Mouse (Mus musculus) G1E (cell line): Measurements from ENCODE around the gene Slc16a8. TPM values are rescaled to one million over a fixed set of nuclear protein-coding genes. Genes with fewer than 3 reads are reported as not detected.
A peak's percentile ranks its signal among the peaks of the same experiment; 100 is the strongest.
"Not testable (repeated sequence)": the region's sequence is repeated elsewhere in the genome, so short reads cannot be mapped to it uniquely, and the experiment has no call there.

Source experiments
- ATAC-seq: 2 replicates; pipeline ENCODE4 v1.8.0; 2016; ENCODE audit warnings: mild to moderate bottlenecking; ENCODE audit not compliant: insufficient number of reproducible peaks, poor library complexity, low FRiP score, severe bottlenecking; ENCODE audit errors: extremely low read depth
- DNase-seq: peaks from one replicate; pipeline ENCODE4 v3.0.0; 2012; ENCODE audit warnings: low spot score
- H3K27me3 ChIP-seq: 2 replicates; pipeline ENCODE4 v1.6.1; 2012; ENCODE audit warnings: mild to moderate bottlenecking, low read length, inconsistent platforms; ENCODE audit not compliant: insufficient read depth
- H3K36me3 ChIP-seq: replicated peaks from 2 replicates; pipeline ENCODE3; 2012; ENCODE audit warnings: mild to moderate bottlenecking, inconsistent platforms
- H3K4me1 ChIP-seq: 2 replicates; pipeline ENCODE4 v1.6.1; 2012; ENCODE audit warnings: low read depth, low read length, inconsistent platforms, mixed read lengths; ENCODE audit not compliant: insufficient read depth
- H3K4me3 ChIP-seq: 2 replicates; pipeline ENCODE4 v1.5.1; 2012; ENCODE audit warnings: low read depth, mild to moderate bottlenecking, inconsistent platforms, low read length, moderate library complexity, mixed read lengths
- H3K9me3 ChIP-seq: replicated peaks from 2 replicates; pipeline ENCODE4 v1.6.1; 2012; ENCODE audit warnings: inconsistent platforms
- CTCF ChIP-seq: IDR thresholded peaks from 2 replicates; pipeline ENCODE4 v1.5.1; 2012; ENCODE audit warnings: low read depth, low read length, inconsistent platforms, mixed read lengths
- GATA1 ChIP-seq: IDR thresholded peaks from 2 replicates; pipeline ENCODE4 v1.6.1; 2012; ENCODE audit warnings: borderline replicate concordance, low read length, inconsistent platforms, mixed read lengths
- GATA2 ChIP-seq: IDR thresholded peaks from 2 replicates; pipeline ENCODE4 v1.6.1; 2012; ENCODE audit warnings: low read depth, low read length, inconsistent platforms, borderline replicate concordance
- POLR2AphosphoS5 ChIP-seq: IDR thresholded peaks from 2 replicates; pipeline ENCODE4 v1.6.1; 2012; ENCODE audit warnings: low read depth, low read length, inconsistent platforms; ENCODE audit not compliant: insufficient replicate concordance
- TAL1 ChIP-seq: conservative IDR thresholded peaks from 2 replicates; pipeline ENCODE4 v1.6.1; 2012; ENCODE audit warnings: low read depth, low read length, inconsistent platforms, mixed read lengths
- polyA plus RNA-seq: library from polyadenylated mRNA; stranded (reverse); fragments of >175 nt; gene quantifications from 2 replicates; pipeline ENCODE4 v1.2.3, GENCODE M21; 2012
- total RNA-seq, 2 experiments: library from RNA; stranded (forward) in 1 of 2; stranded (reverse) in 1 of 2; fragments of 200-1000 nt in 1 of 2; fragments of >200 nt in 1 of 2; fragmentation: Nextera tagmentation in 1 of 2; gene quantifications; 2 replicates each; pipeline ENCODE4 v1.2.3; 2014 to 2017

Slc16a8 gene
- total and polyA plus RNA-seq, 3 experiments, result not detected

GRCm38 (mm10) chr15:79238036-79238435, 16.5 kb downstream of the Slc16a8 start:
- TF ChIP-seq TAL1 (no peak), GATA2 (no peak), GATA1 (no peak), POLR2AphosphoS5 (no peak), CTCF (no peak)
- peaks cover 6% of the 10 kb centered on the region for H3K4me1 ChIP-seq
- no peak for DNase-seq
- ATAC-seq, result no peak
- no peaks in the 10 kb centered on the region for H3K27me3 ChIP-seq
- 0 out of 2 replicates have a peak, but pooled peaks cover 2% of the 10 kb centered on the region for H3K9me3 ChIP-seq
- no peak overlapping the region for H3K4me3 ChIP-seq
- H3K36me3 ChIP-seq, result peaks cover 95% of the 10 kb centered on the region

DNA sequence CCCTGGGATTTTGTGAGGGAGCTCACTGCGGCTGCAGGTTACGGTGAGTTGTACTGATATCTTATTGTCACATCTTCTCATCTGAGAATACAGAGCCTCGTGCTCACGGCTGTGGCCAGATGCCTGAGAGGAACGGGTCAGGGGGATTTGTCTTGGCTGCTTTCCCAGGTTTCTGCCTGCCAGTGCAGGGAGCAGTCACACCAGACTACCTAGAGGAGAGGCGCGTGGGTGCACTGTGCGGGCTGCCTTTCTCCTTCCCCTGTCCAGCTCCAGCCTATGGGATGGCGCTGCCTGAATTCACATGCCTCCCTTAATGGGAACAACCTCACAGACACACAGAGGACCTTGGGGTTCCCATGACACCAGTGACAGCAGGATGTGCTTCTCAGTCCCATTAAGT, 19.3 kb downstream of the Slc16a8 start:
- Histone ChIP-seq H3K4me1 (peaks cover 10% of the 10 kb centered on the region), H3K27me3 (no peaks in the 10 kb centered on the region), H3K4me3 (no peak overlapping the region), H3K9me3 (no peaks in the 10 kb centered on the region), H3K36me3 (peaks cover 97% of the 10 kb centered on the region)
- ATAC-seq (no peak), DNase-seq (no peak)
- no peak for TF ChIP-seq GATA1
- TF ChIP-seq TAL1, result no peak

DNA sequence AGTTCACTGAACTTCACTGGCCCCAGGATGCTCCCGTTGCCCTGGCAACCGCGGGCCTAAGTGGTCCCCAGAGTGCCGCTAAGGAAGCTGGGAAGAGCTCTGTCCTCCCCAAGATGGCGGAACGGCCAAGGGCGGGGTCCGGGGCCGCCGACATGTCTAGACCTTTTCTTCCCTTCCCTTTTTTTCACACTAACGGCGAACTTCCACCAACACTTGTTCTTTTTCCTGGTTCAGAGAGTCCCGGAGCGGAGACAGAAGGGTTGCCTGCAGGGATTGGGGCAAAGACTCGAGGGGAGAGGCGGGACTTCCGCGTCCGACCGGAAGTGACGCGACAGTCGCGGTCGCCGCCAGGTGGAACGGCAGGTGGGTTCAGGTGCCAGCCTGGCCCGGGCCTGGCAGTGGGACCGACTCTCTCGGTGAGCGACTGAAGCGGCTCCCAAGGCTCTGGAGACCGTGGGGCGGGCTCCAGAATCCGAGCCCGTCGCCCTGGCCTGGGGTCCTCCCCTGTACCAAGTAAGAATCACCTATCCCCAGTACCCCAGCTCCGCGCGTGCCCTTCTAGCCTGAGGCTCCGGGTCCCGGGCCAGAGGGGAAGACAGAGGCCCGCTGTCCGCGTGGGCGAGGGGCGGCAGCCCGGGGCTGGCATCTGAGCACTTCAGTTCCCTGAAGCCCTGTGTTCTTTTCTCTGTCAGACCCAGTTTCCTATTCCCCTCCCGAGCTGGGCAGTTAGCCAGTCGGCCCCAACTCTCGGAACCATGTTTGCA, 25.3 kb downstream of the Slc16a8 start, which contains the start of the genes Pick1 and Gm49486:
Pick1 (plus strand) TSS at position 116 of the 764 bp plus-strand sequence.
Gm49486 (plus strand) TSS at position 334 of the 764 bp plus-strand sequence.
- TF ChIP-seq CTCF, result no peak
- TF ChIP-seq POLR2AphosphoS5, result no peak
- no peak for TF ChIP-seq TAL1
- no peak for TF ChIP-seq GATA2
- no peak for TF ChIP-seq GATA1
- peaks cover 41% of the 10 kb centered on the region for H3K36me3 ChIP-seq

DNA sequence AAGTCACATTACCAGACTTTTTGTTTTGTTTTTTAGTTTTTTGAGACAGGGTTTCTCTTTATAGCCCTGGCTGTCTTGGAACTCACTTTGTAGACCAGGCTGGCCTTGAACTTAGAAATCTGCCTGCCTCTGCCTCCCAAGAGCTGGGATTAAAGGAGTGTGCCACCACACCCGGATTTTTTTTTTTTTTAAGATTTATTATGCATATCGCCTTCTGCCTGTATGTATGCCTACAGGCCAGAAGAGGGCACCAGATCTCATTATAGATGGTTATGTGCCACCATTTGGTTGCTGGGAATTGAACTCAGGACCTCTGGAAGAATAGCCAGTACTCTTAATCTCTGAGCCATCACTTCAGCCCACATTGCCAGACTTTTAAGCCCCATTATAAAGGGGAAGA, 28.8 kb downstream of the Slc16a8 start:
- H3K9me3 ChIP-seq, ATAC-seq, DNase-seq, H3K36me3 ChIP-seq, H3K4me3 ChIP-seq: not testable (repeated sequence)
- peaks cover 17% of the 10 kb centered on the region for H3K4me1 ChIP-seq
- H3K27me3 ChIP-seq, result peaks cover 22% of the 10 kb centered on the region

More for the DNA sequence above, 25.3 kb downstream of the Slc16a8 start, which contains the start of the genes Pick1 and Gm49486:
- ATAC-seq, result peak; percentile 75
- no peaks in the 10 kb centered on the region for H3K9me3 ChIP-seq
- peaks cover under 1% of the 10 kb centered on the region; the same call in 1 of the 2 replicates for H3K27me3 ChIP-seq
- peaks cover 25% of the 10 kb centered on the region for H3K4me1 ChIP-seq
- peak within 1 kb of the TSS; percentile 81 for H3K4me3 ChIP-seq
- DNase-seq, result peak; percentile 85

DNA sequence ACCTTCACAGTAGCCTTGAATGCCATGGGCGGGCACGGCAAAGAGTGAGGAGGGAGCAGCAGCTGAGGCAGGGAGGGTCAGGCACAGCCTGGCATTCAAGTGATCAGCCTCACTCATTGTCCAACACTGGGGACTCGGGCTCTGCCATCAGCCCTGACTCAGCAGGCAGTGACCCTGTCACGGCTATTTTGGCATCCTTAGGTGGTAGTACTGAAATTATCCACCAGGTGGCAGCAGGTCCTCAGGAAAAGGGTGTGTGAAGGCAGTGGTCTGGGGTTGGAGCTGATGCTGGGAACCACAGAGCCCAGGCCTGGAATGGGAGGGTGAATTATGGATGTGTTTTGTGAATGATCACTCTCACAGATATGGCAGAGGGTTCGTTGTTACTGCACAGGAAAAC, 29.9 kb downstream of the Slc16a8 start:
- Histone ChIP-seq H3K27me3 (peaks cover 31% of the 10 kb centered on the region), H3K4me1 (peaks cover 9% of the 10 kb centered on the region), H3K9me3 (no peaks in the 10 kb centered on the region), H3K4me3 (no peak overlapping the region), H3K36me3 (no peaks in the 10 kb centered on the region)
- TF ChIP-seq TAL1, result no peak
- no peak for TF ChIP-seq POLR2AphosphoS5
- no peak for TF ChIP-seq GATA1
- peak; percentile 80 for TF ChIP-seq CTCF
- TF ChIP-seq GATA2, result no peak
- no peak; the same call in 1 of the 2 replicates for ATAC-seq
- DNase-seq, result peak; percentile 58

GRCm38 (mm10) chr15:79223641-79224040, 30.9 kb downstream of the Slc16a8 start:
- H3K36me3 ChIP-seq, result no peaks in the 10 kb centered on the region
- DNase-seq (no peak), ATAC-seq (no peak)
- TF ChIP-seq GATA2, result no peak
- TF ChIP-seq TAL1, result no peak
- TF ChIP-seq CTCF, result no peak
- no peak for TF ChIP-seq GATA1
- no peak for TF ChIP-seq POLR2AphosphoS5
- no peak overlapping the region for H3K4me3 ChIP-seq
- H3K4me1 ChIP-seq, result 0 out of 2 replicates have a peak, but pooled peaks cover 6% of the 10 kb centered on the region
- H3K27me3 ChIP-seq, result peaks cover 33% of the 10 kb centered on the region
- no peaks in the 10 kb centered on the region for H3K9me3 ChIP-seq
